Mouse (Mus musculus) cerebellum, adult 2 months (tissue): Measurements from ENCODE around the gene Rpl9-ps1.

Experiments
- CTCF ChIP-seq: fragments of 200-500 bp; IDR thresholded peaks from 2 replicates; pipeline ENCODE4 v1.5.1; 2011; ENCODE audit warnings: low read depth, mild to moderate bottlenecking, control low read depth, low read length, moderate library complexity, borderline replicate concordance; ENCODE audit not compliant: insufficient read depth
- POLR2A ChIP-seq: fragments of 200-500 bp; IDR thresholded peaks from 2 replicates; pipeline ENCODE4 v1.6.1; 2011; ENCODE audit warnings: low read length, control low read depth, borderline replicate concordance; ENCODE audit not compliant: insufficient read depth

- no peak for TF ChIP-seq CTCF
- TF ChIP-seq POLR2A = no peak
Measured at GRCm38 (mm10) chr11:83639533-83639932, 5.9 kb downstream of the Rpl9-ps1 start.
